Mouse (Mus musculus): ENCODE results near the gene Cd28.

The Cd28 gene

DNA sequence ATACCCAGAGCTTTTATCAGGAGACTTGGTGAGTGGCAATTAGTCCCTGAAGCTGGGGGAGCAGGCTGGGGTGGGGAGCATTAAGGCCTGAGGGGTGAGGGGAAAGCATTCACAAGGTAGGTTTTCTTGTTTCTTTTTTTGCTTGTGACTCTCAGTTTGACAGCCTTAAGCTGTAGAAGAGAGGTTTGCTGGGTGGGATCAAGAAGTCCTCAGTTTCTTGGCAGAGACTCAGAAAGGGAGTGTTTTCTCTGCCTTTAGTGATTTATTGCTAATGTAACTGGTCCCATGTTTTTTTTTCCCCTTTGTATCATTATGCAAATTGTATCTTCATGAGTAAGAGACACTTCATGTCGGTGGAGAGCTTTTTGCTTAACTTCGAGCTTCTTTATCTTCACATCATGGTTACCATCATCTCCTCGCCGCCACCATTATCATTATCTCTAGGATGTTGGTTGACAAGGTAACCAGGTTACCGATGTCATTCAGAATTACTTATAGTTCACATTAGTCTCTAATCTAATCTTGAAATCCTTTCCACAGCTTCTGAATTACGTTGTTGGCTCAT is 33.7 kb downstream of the Cd28 start:
- no peak for DNase-seq

DNA sequence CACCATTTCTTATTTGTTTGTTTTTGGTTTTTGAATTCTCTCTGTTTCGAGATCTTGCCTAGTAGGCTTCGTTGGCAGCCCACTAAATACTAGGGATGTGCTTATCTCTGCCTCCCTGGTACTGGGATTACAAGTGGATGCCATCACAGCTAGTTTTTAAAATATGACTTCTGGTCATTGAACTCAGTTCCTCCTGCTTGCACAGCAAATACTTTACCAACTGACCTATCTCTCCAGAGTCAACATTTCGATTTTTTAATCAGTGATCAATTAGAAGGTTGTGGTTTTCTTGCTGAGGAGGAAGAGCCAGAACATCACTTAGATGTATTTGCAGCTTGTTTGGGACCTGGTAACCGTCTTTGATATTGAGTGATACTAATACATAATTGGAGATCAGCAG is 34.4 kb downstream of the Cd28 start:
- no peak for DNase-seq

DNA sequence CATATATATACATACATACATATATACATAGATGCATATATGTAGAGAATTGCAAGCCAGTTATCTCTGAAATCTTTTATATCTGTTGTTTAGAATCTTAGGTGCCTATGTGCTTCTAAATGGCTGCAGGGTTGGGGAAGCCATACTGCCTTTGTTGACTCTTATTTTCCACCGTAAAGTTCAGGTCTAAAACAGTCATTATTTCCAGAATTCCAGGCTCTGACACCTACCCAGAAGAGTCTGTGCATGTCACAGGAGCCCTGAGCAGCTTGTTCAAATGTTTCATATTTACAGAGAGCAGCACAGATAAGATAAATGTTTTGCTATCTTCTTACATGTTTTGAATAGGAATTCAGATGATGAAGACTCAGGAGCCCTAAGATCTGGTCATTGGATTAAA is 36.4 kb downstream of the Cd28 start:
- no peak for DNase-seq

DNA sequence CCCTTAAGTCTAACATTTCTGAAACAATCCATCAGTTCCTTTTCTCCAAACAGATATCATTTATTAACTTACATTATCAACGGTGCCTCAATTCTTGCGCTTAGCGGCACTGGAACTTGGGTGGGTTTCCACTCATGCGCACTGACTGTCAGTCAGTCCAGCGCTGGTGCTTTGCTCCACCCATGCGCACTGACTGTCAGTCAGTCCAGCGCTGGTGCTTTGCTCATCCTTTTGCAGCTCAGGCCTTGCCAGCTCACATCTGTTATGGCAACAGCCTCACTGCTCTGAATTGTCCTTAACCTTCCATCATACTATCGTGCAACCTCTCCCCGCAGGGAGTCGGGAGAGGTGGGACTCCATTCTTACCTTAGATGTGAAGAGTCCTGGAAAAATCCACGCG is 37.4 kb downstream of the Cd28 start:
- DNase-seq, result no peak

DNA sequence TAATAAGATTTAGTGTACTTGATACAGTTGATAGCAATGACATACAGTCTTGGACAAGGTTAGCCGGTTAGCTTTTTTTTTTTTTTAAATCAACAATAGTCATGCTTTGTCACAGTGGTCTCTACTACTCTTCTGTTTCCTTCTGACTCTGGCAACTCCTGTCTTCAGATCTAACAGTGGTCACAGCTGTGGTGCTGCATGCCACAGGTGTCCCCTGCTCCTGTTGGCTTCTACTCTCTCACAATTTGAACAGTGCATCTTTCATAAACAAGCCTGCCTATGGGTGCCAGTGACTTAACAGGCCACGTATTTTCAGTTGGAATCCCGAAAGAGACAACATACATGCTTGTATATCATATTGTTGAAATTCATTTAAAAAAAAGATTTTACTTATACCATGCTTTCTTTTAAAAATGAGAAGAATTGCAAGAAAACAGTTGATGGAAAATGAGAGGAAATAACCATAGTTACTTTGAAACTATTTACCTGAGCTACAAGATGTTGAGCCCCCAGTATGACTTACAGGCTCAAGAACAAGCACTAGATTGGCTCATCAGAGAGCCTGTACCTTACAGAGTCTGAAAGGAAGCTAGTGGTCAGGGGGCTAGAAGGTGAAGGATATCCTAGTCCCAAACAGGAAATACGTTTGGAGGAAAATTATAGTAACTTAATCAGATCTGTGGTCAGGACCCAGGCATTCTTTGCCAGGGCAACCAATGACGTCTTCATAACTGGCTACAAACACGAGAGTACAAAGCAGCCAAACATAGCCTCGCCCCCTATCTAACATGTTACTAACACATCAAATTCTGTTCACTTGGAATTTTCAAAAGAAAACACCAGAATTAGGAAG is 39.0 kb downstream of the Cd28 start:
- DNase-seq, result no peak

DNA sequence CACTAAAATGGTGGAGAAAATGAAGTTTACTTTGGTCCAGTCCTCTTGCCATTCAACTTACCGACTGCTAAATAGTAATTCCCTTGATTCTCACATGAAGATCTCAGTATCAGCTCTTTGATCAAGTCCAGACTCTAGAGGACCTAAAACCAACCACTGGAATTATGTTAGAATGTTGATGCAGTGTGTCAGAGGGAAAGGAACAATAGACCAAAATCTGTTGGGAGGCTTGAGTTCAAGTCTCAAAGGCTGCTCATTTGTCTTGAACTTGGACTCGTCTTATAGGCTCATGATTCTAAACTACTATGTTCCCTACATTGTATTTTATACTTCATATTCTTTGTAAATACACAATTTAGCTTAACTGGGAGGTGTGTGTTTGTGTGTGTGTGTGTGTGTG is 41.0 kb downstream of the Cd28 start:
- DNase-seq, result no peak

DNA sequence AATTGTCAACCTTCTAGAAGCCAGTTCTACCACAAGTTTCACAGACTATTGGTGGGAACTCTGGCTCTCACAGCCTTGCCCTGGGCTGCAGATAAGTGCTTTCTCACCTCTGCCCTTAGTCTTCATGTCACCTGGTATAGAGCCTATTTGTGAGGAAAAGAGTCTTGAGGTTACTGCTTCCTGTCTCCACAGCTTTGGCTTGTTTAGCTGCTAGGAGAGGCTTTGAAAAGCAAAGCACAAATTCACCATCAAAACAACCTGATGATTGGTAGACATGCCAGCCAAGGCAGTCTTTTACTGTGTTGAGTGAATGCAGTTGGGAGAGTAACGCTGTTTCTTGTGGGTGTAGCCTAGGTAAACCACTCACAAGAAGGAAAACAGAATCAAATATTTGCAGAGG is 41.6 kb downstream of the Cd28 start:
- DNase-seq, result no peak

DNA sequence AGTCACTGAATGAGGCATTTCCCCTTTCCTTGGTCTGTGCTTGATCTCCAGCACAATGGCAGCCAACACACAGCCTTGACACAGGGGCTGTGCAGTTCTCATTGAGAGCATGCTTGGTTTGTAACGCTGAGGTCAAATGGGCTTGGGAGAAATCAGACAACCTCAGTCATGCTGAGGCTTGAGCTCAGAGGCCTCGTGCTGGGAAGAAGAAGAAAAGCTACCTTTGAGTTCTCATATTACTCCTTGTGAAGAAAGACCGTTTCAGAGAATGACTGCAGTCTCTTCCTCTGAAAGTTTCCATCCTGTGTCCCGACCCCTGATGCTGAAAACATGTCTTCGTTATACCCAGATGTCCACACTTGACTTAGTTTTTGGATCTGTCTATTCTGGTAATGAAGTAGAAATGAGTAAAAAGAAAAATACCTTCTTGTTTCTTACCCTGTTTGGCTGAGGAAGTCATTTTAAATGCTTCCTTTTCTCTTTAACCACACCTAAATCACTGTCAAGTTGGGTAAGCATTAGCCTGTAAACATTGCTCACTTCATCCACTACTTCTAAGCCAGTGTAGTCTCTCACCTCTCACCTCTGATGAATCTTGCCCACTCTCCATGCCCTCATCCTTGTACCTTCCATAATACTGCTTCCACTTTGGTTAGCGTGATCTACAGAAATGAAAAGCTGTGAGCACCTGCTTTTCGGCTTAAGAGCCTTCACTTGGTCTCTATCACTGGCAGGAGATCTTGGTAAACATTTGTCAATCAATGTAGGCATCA is 43.1 kb downstream of the Cd28 start:
- no peak for DNase-seq

DNA sequence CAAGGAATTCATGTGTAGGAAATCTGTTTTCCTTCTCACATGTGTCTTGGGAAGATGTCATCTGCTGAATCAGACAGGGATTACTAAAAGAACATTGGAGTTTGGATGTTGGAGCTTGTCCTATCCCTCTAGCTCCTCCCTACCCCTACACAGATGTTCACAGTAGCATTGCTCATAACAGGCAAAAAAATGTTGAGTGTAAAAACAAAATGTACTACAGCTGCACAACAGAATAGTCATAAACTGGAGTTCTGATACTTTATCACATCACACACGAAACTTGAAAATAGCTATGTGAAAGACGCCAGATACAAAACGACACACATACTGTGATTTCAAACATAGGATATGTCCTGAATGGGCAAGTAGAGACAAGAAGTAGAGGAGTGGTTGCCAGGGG is 43.9 kb downstream of the Cd28 start:
- no peak for DNase-seq

DNA sequence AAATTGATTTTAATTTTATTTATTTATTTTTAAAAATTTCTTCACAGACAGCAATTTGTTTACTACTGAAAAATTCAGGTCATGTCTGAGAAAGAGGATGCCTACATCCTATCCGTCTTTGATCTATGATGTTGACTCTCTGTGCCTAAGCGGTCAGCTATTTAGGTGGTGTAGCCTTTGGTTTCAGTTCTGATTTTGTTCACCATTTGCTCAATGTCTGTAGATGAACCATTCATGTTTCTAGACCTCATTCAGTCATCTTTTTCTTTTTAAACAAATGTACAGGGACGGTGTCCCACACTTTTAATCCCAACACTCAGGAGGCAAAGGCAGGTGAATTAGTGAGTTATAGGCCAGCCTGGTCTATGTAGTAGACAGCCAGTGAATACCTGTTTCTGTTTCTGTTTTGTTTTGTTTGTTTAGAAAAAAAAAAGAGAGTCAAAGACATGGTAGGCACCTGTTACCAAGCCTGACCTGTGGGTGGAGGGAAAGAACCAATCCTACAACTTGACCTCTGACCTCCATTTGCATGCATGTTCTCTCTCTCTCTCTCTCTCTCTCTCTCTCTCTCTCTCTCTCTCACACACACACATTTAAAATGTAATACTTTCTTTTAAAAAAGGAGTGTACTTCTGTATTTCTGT is 45.0 kb downstream of the Cd28 start:
- no peak for DNase-seq

DNA sequence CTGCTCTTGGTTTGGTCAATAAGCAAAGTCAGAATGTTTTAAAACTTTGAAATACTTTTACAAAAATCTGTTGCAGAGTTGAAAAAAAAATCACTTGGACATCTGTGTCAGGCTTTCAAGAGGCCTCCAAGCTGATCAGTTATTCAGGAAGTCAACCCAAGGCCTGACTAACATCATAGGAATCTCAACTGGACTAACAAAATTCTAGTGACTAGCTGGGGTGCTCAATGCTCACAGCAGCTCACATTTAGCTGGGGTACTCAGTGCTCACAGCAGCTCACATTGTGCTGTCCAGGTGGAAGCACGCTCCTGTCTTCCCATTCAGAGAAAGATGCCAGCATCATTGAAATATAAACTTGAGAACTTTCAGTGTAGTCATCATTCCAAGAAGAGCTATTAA is 45.9 kb downstream of the Cd28 start:
- DNase-seq, result no peak

DNA sequence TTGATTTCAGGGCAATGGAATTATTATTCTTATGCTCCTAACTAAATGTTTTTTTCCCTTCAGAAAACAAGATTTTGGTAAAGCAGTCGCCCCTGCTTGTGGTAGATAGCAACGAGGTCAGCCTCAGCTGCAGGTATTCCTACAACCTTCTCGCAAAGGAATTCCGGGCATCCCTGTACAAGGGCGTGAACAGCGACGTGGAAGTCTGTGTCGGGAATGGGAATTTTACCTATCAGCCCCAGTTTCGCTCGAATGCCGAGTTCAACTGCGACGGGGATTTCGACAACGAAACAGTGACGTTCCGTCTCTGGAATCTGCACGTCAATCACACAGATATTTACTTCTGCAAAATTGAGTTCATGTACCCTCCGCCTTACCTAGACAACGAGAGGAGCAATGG is 46.3 kb downstream of the Cd28 start:
- DNase-seq, result no peak

DNA sequence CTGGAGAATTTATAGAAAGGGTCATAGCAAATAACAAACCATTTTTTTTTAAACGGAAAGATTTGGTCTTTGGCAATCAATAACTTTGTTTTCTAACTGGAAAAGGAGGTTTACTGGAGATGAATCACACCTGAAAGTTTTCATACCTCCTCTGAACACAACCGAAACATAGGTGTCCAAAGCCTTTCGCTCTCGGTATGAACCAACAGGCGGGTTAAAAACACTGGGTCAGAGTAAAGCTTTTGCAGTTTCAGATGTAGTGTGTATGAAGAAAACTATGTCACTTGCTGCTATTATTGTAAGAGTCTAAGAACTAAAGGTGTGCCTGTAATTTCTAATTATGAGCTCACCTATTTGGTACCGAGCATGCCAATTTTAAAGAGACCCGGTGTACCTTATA is 55.2 kb downstream of the Cd28 start:
- DNase-seq, result no peak

DNA sequence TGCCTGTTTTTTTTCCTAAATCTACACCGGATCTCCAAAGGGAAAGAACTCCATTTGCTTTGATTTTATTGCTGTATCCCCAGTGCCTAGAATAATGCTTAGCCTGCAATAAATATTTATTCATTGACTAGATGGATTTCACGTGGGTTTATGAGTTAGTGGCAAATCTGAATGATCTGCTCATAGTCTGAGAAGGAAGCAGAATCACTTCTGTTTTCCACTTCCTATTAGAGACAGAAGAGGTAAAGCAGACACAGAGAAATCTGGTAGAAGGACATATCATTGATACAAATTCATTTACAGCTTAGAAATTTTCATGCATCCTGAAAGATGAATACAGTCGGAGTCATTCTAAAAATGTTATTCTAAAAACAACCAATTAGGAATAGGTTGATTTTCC is 56.6 kb downstream of the Cd28 start:
- no peak for DNase-seq

DNA sequence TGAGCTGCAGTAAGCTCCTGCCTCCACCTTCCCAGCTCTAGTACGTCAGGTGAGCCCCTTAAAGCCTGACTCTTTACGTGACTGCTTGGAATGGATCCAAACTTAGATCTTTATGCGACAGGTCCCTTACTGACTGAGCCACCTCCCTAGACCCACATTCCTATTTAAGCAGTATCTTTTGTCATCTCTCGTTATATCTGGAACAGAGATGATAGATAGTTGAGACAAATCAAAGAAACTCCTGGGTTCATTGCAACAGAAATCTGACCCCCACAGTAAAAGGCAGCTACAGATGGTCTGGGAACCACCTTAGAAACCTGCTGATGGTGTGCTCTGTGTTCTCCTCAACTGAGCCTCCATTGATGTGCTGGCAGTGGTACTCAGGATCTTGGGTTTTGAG is 59.6 kb downstream of the Cd28 start:
- DNase-seq, result no peak

DNA sequence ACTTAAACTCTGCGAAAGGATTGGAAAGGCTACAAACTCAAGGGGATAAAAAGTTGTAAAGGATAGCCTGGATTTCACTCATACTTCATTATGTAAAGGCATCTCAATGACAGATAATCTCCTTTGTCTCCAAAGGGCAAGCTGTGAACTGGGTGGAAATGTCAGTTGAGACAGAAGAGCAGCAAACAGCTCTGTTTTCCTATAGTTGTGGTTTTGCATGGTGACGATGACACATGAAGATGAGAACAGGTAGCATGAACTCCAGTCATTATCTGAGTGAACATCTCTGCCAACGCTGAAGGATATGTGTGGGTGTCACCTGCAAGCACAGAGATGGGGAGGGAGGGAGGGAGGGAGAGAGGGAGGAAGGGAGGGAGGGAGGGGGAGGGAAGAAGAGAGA is 60.3 kb downstream of the Cd28 start:
- no peak for DNase-seq

DNA sequence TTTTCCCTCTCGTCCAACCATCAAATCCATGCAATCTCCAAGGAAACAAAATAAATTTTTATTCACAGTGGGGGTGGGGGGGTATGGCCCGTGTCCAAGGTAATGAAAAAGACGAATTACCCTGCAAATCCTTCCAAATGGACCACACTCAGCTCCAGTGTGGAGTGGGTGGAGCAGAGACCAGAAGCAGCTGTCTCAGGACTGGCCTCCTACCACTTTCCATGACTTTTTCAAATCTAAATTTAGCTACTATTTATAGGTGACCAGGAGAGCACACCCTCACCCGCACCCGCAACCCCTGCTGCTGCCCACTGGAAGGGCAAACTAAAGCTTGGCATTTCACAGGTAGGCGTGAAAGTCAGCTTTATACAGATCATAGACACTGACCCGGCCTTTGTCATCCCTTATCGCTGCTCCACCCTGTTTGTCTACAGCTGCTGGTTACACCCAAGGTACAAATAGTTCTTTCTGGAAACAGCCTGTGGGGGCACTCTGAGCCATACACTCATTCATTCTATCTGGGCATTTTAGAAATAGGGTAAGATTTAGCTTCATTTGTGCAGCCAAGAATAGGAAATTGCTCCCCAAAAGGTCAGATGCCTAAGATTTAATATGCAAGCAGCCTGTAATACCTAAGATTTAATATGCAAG is 62.0 kb downstream of the Cd28 start:
- DNase-seq, result no peak

DNA sequence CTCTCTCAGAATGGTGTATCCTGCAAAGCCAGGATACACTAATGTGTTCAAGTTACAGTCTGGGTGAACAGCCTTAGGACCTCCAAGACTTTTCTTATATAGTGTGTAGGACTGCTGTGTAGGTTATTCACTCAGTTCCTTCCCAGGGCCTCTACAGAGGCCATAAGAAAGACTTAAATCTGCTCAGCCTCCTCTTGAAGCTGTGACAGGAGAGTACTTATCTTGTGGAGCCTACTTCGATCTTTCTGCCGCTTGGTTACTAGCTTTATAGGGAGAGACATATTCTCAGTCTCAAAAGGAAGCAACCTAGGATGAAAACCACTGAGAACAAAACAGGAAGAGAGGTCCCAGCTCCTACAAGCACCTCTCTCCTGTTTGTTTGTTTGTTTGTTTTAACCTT is 62.6 kb downstream of the Cd28 start:
- no peak for DNase-seq

DNA sequence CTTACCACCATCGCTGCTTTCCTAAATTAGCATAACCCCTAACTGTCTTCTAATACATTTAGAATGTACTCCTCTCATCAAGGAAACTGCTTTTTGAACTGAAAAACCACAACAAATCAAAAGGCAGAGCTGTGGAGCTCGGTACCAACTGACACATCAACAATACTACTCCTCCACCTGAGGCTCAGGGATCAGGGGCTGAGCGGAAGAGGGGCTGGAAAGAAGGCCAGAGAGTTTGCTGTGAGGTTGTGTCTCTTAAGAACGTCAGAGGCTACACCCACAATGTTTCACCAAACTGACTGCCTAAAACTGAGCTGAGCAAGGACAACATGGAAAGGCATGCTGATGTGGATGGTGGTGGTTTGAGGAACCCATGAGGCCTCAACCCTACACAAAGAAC is 65.1 kb downstream of the Cd28 start:
- DNase-seq, result no peak

DNA sequence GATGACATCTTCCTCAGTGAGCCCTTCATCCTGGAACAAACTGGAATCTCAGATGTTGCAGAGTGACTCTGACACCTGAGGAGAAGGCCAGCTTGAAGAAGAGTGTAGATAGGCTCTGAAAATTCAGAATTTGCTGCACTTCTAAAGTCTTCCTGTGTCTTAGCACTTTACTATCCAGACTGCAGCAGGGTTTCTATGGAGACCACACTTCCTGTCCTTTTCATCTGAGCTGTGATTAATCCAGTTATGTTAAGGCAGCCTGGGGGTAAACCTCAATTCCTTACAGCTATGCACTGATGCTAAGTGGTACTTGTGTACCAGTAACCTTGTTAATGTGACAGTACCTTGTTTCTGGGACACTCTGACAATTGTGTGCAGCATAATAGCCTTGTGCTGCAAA is 77.1 kb downstream of the Cd28 start:
- DNase-seq, result no peak

DNA sequence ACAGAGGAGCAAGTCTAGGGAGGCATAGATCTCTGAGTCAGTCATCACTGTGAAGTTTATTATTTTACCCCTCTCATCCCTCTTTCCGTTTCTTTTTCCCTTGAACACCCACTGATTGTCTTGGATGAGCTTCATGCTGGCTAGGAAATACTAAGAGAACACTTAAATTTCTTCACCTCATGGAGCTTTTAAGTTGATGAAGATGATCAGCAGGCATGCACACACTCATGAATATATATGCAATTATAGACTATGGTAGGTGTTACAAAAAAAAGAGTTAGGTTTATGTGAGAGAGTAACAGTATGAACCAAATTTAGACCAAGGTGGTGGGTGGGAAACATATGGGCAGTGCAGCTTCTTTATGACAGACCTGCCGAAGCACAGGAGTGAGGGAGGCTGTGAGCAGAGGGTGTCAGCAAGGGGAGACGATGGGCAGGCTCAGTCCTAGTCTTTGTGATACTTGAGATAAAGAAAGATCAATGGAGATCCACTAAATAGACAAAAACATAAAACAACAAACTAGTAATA is 79.1 kb downstream of the Cd28 start:
- no peak for DNase-seq

DNA sequence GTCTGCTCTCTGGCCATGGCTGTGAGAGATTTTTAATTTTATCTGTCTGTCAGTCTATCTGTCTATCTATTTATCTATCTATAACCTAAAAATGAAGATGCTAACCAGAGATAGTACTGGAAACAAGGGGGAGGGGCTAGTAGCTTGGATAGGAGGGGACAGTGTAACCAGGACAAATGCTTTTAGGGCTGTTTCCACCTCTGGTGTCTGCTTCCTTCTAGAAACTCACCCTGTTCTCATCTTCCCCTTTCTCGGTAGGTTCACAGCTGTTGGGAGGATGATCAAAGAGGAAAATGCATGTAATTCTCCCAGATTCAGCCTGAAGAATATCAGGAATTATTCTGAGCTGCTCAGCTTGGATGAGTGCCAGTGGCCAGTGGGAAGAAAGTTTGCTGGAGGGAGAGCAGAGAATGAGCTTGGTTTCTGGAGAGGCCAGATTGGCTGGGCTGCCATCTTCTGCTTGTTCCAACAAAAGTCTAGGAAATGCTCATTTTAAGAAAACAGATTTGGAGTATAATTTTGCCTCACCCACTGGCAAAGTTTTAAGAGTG is 83.3 kb downstream of the Cd28 start:
- no peak for DNase-seq

Data from cerebellum, postnatal 36 days (tissue).